Mouse (Mus musculus): ENCODE measurements around the gene Mybl2. TPM values are rescaled to one million over a fixed set of nuclear protein-coding genes. Genes with fewer than 3 reads are reported as not detected.

Mybl2 gene
- polyA plus RNA-seq, 1 experiment from 2014 or later = 24.8 TPM

DNA sequence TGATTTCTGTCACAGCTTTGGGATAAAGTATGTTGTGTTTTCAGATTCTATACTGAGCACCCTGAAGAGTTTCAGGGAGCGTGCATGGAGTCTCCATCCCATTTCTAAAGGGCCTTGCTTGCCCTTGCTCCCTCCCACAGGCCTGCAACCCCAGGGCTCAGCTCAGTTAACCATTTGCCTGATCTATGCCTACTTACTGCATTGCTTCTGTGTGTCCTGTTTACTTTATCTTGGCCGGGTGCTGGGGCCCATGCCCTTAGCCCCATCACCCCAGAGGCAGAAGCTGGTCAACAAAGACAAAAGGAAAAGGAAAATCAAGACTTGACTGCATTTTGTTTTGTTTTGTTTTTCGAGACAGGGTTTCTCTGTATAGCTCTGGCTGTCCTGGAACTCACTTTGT lies 17.1 kb downstream of the Mybl2 start:
- Histone ChIP-seq H3K27me3 (no peaks in the 10 kb centered on the region), H3K4me1 (no peaks in the 10 kb centered on the region), H3K4me3 (replicated peaks) (no peak overlapping the region), H3K36me3 (peaks cover 26% of the 10 kb centered on the region; the same call in 1 of the 2 replicates), H3K9ac (no peak overlapping the region), H3K27ac (replicated peaks) (no peak overlapping the region), H3K4me2 (replicated peaks) (no peak overlapping the region), H3K9me3 (replicated peaks) (no peaks in the 10 kb centered on the region)
- no peak for ATAC-seq (ENCODE audit: insufficient number of reproducible peaks, low FRiP score, low TSS enrichment, low read depth)
- WGBS = 86% methylated on average over 3 of the region's 3 CpGs

DNA sequence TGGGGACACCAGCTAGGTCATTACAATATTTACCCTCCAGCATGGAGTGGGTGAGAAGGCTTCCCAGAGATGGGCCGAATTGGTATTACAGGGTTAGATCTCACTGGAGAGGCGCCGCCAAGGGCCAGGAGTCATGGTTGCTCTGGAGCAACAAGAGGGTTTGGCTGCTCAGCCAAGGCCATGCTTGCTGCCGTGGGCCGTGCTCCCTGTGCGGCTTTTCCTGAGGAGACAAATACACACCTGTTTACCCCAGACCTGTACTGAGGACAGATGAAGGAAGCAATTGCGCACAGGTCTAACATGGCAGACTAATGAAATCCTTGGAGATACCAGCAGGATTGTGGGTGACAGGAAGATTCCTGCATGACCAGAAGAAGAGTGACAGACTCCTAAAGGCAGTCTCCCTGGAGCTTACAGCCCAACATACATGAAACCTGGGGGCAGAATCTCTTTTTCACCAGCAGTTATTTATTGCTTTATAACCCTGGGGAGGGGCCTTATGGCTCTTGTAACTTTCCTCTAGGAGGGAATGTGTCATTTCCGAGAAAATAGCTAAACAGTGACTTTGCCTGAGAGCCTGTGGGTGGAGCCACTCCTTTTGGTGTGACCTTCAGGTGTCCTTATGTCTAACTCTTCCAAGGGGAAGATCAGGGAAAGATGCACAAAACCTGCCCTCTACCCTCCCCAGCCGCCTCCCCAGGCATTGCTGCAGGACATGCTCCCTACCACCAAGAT lies 18.7 kb downstream of the Mybl2 start:
- no peaks in the 10 kb centered on the region for H3K27me3 ChIP-seq
- H3K36me3 ChIP-seq = peaks cover 24% of the 10 kb centered on the region; the same call in 1 of the 2 replicates
- H3K9ac ChIP-seq = no peak overlapping the region
- H3K4me2 ChIP-seq (replicated peaks) = no peak overlapping the region
- no peak overlapping the region for H3K4me3 ChIP-seq (replicated peaks)
- no peak for ATAC-seq (ENCODE audit: insufficient number of reproducible peaks, low FRiP score, low TSS enrichment, low read depth)
- 87% methylated on average over 9 of the region's 9 CpGs for WGBS
- H3K27ac ChIP-seq (replicated peaks) = no peak overlapping the region
- H3K4me1 ChIP-seq = no peaks in the 10 kb centered on the region
- H3K9me3 ChIP-seq (replicated peaks) = no peaks in the 10 kb centered on the region

DNA sequence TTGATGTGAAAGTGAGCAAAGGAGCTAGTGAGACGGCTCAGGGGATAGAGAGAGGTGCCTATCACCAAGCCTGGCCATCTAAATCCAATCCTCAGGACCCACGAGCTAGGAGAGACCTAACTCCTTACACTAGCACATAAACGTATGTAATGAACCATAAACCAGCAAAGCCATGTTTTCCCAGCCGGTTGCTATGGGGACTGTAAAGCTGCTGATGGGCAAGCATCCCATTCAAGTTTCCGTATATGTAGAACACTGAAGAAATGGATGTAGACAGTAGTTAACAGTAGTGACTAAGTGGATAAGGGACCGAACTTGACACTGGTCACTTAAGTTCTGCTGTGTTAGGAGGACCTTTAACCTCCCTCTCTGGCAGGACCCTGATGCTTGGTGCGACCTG lies 19.5 kb downstream of the Mybl2 start:
- no peaks in the 10 kb centered on the region for H3K4me1 ChIP-seq
- WGBS = 75% methylated on average over 7 of the region's 7 CpGs
- no peaks in the 10 kb centered on the region for H3K9me3 ChIP-seq (replicated peaks)
- H3K36me3 ChIP-seq = peaks cover 19% of the 10 kb centered on the region; the same call in 1 of the 2 replicates
- H3K4me2 ChIP-seq (replicated peaks) = no peak overlapping the region
- no peak overlapping the region for H3K27ac ChIP-seq (replicated peaks)
- no peaks in the 10 kb centered on the region for H3K27me3 ChIP-seq
- no peak overlapping the region for H3K4me3 ChIP-seq (replicated peaks)
- no peak for ATAC-seq (ENCODE audit: insufficient number of reproducible peaks, low FRiP score, low TSS enrichment, low read depth)
- no peak overlapping the region for H3K9ac ChIP-seq

DNA sequence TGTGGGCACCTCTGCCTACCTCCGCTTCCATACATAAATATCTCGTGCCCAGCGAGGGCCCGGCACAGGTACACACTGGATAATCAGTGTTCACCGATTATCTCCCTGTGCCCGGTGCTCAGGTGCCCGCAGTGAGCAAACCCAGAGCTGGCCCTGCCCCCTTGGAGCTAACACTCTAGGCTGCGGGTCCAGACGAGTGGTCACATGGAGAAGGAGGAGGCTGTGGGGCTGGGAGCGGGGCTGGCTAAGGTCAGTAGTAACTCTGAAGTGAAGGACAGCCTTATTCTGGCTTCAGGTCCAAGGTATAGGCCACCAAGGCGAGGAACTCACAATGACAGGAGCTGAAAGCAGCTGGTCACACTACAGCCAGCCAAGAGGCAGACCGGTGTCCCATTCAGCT lies 20.3 kb downstream of the Mybl2 start:
- Histone ChIP-seq H3K27me3 (no peaks in the 10 kb centered on the region), H3K9ac (no peak overlapping the region), H3K4me1 (no peaks in the 10 kb centered on the region), H3K4me2 (replicated peaks) (no peak overlapping the region), H3K36me3 (peaks cover 19% of the 10 kb centered on the region; the same call in 1 of the 2 replicates), H3K9me3 (replicated peaks) (no peaks in the 10 kb centered on the region), H3K27ac (replicated peaks) (no peak overlapping the region), H3K4me3 (replicated peaks) (no peak overlapping the region)
- no peak; the same call in 1 of the 2 replicates for ATAC-seq (ENCODE audit: insufficient number of reproducible peaks, low FRiP score, low TSS enrichment, low read depth)
- WGBS = 93% methylated on average over 12 of the region's 12 CpGs

DNA sequence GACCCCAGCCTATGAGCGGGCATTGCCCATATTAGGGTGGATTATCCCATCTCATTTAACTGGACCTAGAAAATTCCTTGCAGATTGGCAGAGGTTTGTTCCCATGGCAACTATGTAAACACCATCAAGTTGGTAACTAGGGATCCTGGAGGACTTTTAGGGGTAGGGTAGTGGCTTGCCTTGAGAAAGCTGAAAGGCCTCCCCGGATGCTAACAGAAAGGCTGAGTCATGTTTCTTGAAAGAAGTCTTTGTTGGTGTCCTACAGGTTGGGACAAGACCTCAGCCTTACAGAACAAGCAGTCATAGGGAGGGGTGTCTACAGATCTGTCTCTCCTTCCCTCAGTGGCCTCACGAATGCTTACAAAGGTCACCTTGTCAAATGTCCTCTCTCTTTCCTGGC lies 20.7 kb downstream of the Mybl2 start:
- no peak overlapping the region for H3K4me3 ChIP-seq (replicated peaks)
- no peak for ATAC-seq (ENCODE audit: insufficient number of reproducible peaks, low FRiP score, low TSS enrichment, low read depth)
- WGBS = 62% methylated on average over 3 of the region's 3 CpGs
- H3K9ac ChIP-seq = no peak overlapping the region
- peaks cover 19% of the 10 kb centered on the region; the same call in 1 of the 2 replicates for H3K36me3 ChIP-seq
- H3K4me2 ChIP-seq (replicated peaks) = no peak overlapping the region
- no peak overlapping the region for H3K27ac ChIP-seq (replicated peaks)
- no peaks in the 10 kb centered on the region for H3K4me1 ChIP-seq
- no peaks in the 10 kb centered on the region for H3K27me3 ChIP-seq
- no peaks in the 10 kb centered on the region for H3K9me3 ChIP-seq (replicated peaks)

DNA sequence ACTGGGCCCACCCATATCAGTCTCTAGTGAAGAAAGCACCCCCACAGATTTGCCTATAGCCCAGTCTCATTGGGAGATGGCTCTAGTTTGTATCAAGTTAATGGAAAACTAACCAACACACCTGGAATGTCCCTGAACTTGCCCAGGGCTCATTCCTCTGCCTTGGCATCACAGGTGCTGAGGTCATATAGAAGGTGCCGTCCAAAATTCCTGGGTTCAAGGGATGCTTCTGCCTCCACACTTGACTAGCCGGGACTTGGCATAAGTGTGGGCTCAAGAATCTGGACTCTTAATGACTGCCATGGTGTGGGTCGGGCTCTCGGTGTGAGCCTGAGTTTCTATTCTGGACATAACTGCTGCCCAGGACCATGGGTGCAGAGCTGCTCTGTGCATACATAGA lies 24.6 kb downstream of the Mybl2 start:
- no peak overlapping the region for H3K27ac ChIP-seq (replicated peaks)
- no peak overlapping the region for H3K9ac ChIP-seq
- H3K4me1 ChIP-seq = no peaks in the 10 kb centered on the region
- H3K36me3 ChIP-seq = peaks cover 11% of the 10 kb centered on the region; the same call in 1 of the 2 replicates
- ATAC-seq (ENCODE audit: insufficient number of reproducible peaks, low FRiP score, low TSS enrichment, low read depth) = no peak
- 89% methylated on average over 4 of the region's 4 CpGs for WGBS
- H3K9me3 ChIP-seq (replicated peaks) = no peaks in the 10 kb centered on the region
- H3K27me3 ChIP-seq = no peaks in the 10 kb centered on the region
- no peak overlapping the region for H3K4me2 ChIP-seq (replicated peaks)
- no peak overlapping the region for H3K4me3 ChIP-seq (replicated peaks)

DNA sequence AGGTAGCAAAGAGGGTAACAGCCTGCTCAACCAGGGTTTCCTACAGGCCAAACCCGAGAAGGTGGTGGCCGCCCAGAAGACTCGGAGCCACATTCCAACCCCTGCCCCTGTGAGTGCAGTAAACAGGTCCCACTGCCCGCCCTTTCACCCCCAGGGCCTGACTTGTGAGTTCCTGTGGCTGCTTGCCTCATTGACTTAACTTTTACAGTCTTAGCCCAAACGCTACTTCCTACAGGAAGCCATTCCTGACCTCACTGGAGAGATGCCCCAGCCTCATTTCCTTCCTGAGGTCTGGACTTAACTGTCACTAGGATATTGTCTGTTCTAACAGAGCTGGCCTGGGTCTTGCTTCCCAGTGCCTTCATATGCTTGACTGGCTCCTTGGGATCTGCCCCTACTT lies 28.1 kb downstream of the Mybl2 start:
- no peaks in the 10 kb centered on the region for H3K9me3 ChIP-seq (replicated peaks)
- no peak overlapping the region for H3K27ac ChIP-seq (replicated peaks)
- H3K36me3 ChIP-seq = peaks cover 3% of the 10 kb centered on the region; the same call in 1 of the 2 replicates
- H3K4me3 ChIP-seq (replicated peaks) = no peak overlapping the region
- no peaks in the 10 kb centered on the region for H3K4me1 ChIP-seq
- no peak for ATAC-seq (ENCODE audit: insufficient number of reproducible peaks, low FRiP score, low TSS enrichment, low read depth)
- WGBS = 46% methylated on average over 5 of the region's 5 CpGs
- no peaks in the 10 kb centered on the region for H3K27me3 ChIP-seq
- no peak overlapping the region for H3K9ac ChIP-seq
- H3K4me2 ChIP-seq (replicated peaks) = no peak overlapping the region

DNA sequence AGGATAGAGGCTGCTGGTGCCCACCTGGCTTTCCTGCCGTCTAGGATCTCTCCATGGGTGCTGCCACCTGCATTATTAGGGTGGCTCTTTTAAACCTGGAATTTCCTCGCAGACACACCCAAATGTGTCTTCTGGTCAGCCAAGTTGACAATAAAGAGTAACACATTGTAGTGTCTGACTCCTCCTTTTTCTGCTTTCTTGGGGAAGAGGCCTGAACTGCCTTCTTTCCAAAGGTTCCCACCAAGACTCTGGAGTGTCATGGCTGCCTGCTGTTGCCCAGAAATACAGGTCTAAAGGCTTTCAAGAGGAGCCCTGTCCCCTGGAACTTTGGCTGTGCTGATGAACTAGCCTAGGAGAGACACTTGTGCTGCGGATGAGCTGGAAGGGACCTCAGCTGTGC lies 30.0 kb downstream of the Mybl2 start:
- Histone ChIP-seq H3K27ac (replicated peaks) (no peak overlapping the region), H3K36me3 (no peaks in the 10 kb centered on the region), H3K27me3 (no peaks in the 10 kb centered on the region), H3K4me2 (replicated peaks) (no peak overlapping the region), H3K9ac (no peak overlapping the region), H3K4me3 (replicated peaks) (no peak overlapping the region), H3K4me1 (no peaks in the 10 kb centered on the region), H3K9me3 (replicated peaks) (no peaks in the 10 kb centered on the region)
- WGBS = 87% methylated on average over 3 of the region's 3 CpGs
- ATAC-seq (ENCODE audit: insufficient number of reproducible peaks, low FRiP score, low TSS enrichment, low read depth) = no peak

DNA sequence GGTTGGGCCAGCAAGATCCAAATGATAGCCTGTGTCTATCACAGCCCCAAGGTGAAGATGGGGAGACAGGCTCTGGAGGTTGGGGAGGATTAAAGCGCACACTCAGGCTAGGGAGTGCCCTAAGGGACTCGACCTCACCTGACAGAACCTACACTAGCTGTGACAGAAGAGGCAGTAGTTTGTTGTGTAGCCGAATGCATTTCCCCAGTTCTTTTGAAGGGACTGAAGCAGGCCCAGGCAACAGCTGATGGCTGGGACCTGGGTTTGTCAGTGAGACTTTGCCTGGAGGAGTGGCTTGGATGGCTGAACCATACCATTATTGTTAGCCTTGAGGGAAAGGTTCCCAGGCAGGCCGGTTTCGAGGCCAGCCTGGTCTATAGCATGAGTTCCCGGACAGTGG lies 30.6 kb downstream of the Mybl2 start:
- H3K4me1 ChIP-seq = no peaks in the 10 kb centered on the region

DNA sequence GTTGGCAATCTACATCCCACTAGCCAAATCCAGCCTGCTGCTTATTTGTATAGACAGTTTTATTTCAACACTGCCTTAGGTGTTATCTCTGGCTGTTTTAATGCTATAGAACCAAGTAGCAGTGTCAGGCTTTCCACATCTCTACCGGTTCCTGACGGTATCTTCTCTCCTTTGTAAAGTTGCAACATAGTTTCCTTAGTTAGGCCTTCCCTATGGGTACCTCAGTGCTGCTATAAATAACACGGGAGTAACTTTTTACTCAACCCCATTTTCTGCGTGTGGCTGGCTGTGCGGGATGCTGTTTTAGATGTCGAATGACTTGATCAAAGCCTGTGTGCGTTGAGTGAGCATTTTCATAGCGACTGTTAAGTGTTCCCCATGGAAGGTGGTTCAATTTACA lies 32.1 kb downstream of the Mybl2 start:
- Histone ChIP-seq H3K27me3 (no peaks in the 10 kb centered on the region), H3K4me1 (no peaks in the 10 kb centered on the region), H3K9ac (no peak overlapping the region), H3K4me3 (replicated peaks) (no peak overlapping the region), H3K36me3 (no peaks in the 10 kb centered on the region), H3K9me3 (replicated peaks) (no peaks in the 10 kb centered on the region), H3K27ac (replicated peaks) (no peak overlapping the region), H3K4me2 (replicated peaks) (no peak overlapping the region)
- no peak for ATAC-seq (ENCODE audit: insufficient number of reproducible peaks, low FRiP score, low TSS enrichment, low read depth)
- 68% methylated on average over 8 of the region's 8 CpGs for WGBS

More for the DNA sequence above, 30.6 kb downstream of the Mybl2 start:
- H3K27me3 ChIP-seq = no peaks in the 10 kb centered on the region
- H3K4me3 ChIP-seq (replicated peaks) = no peak overlapping the region
- no peak overlapping the region for H3K27ac ChIP-seq (replicated peaks)
- no peak overlapping the region for H3K9ac ChIP-seq
- H3K4me2 ChIP-seq (replicated peaks) = no peak overlapping the region
- no peaks in the 10 kb centered on the region for H3K36me3 ChIP-seq
- no peak for ATAC-seq (ENCODE audit: insufficient number of reproducible peaks, low FRiP score, low TSS enrichment, low read depth)
- WGBS = 88% methylated on average over 6 of the region's 6 CpGs
- no peaks in the 10 kb centered on the region for H3K9me3 ChIP-seq (replicated peaks)

DNA sequence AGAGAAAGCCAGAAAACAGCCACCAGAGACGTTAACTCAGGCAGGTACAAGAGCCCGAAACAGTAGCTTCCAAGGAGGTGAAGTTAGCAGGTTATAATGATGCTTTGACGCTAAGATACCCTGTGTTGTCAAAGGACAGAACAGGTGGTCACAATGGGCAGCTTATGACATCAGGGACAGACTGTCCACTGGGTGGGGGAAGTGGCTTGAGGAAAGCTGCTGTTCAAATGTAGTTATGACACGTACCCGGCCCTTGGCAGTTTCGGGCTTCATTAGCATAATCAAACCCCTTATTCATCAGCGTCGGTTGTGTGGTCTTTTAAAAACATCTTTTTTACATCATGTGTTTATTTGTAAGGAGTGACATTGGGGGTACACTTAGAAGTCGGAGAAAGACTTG lies 33.2 kb downstream of the Mybl2 start, which contains the start of gene Gtsf1l:
TSS of gene Gtsf1l (minus strand) at position 128 of the 400 bp plus-strand sequence.
- Histone ChIP-seq H3K27me3 (no peaks in the 10 kb centered on the region), H3K9ac (no peak within 1 kb of the TSS), H3K4me1 (no peaks in the 10 kb centered on the region), H3K36me3 (no peaks in the 10 kb centered on the region), H3K4me2 (replicated peaks) (no peak within 1 kb of the TSS), H3K4me3 (replicated peaks) (no peak within 1 kb of the TSS), H3K9me3 (replicated peaks) (no peaks in the 10 kb centered on the region), H3K27ac (replicated peaks) (no peak within 1 kb of the TSS)
- ATAC-seq (ENCODE audit: insufficient number of reproducible peaks, low FRiP score, low TSS enrichment, low read depth) = no peak
- WGBS = 83% methylated on average over 9 of the region's 9 CpGs

Measured in embryonic facial prominence, embryonic 15.5 days (tissue).